Mouse (Mus musculus): ENCODE data around the gene Catip.

DNA sequence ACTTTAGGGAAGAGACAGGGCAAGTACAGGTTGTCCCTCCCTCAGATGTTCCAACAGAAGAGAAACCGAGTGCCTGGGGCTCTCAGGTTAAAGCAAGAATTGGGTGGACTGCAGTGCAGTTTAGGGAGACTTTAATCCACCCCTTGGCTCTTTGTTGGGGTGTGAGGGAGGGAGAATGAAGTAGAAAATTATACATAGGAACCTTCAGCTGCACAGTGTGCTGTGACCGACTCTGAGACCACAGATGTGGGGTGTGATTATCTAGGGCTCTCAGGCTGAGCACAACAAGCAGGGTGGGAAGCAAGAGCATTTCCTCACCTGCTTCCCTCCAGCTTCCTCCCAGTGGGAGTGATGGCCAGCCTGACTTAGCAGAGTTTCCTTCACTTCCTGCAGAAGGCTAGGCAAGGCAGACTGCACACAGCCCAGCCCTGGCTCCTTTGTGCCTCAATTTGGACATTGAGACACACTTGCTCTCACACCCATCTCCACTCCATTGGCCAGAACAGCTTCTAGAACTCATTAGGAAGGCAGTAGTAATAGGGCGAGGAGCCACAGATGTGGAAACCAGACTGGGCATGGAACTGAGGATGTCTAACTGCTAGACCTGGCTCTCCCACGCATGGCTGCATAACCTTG, 30.7 kb upstream of the Catip start:
- TF ChIP-seq EP300 (IDR thresholded peaks at IDR 0.05; ENCODE audit: low read depth) (no peak; the same call in 1 of the 2 replicates), CTCF (IDR thresholded peaks at IDR 0.05; ENCODE audit: low read depth) (no peak)
